8 mouse cellular contexts compared by ENCODE assay signal in genomic region chr11:103773387-103774227, GRCm38 (mm10). TPM values are rescaled to one million over a fixed set of nuclear protein-coding genes. Genes with fewer than 3 reads are reported as not detected.
A peak's percentile ranks its signal among the peaks of the same experiment; 100 is the strongest.
DNase-seq lines count a peak whose midpoint lies in the region.

TSS of gene Wnt3 (plus strand) at chr11:103774150.

- peak; percentile 21 for DNase-seq in right cerebral cortex, adult 18-20 months
- DNase-seq in right cerebral cortex, postnatal 10 days (ENCODE audit: low spot score in 2 of 2), result no peak
- peak; percentile 72 for DNase-seq in embryo, embryonic 10 days (ENCODE audit: low spot score)
- DNase-seq in induced T-regulatory cell, adult 2 months (ENCODE audit: low read depth), result peak; percentile 66
- DNase-seq in neural tube, embryonic 10.5 days (ENCODE audit: extremely low spot score, low spot score), result peak; percentile 76
- DNase-seq in urinary bladder, postnatal 36 days (ENCODE audit: low spot score in 2 of 2), result no peak
- no peak for DNase-seq in left cerebral cortex, postnatal 36 days (ENCODE audit: low spot score in 2 of 2)
- DNase-seq in kidney, adult 9 months, result no peak

- intact Hi-C loops in left cerebral cortex, postnatal 36 days (cut with DNase I), result no loop called here

RNA-seq across cellular contexts. Expression of gene Wnt3, which starts in this region (rescaled TPM):
- total RNA-seq in left cerebral cortex, postnatal 36 days (2021), result 1 to 10 TPM; 1.2 to 1.8 TPM

Comparison
In these comparisons a context has a peak if more than half of its experiments do, and no peak if none do; other contexts are left out.
1. DNase-seq: peak in right cerebral cortex, adult 18-20 months (single experiment), embryo, embryonic 10 days (single experiment), induced T-regulatory cell, adult 2 months (single experiment) and neural tube, embryonic 10.5 days (single experiment); none in right cerebral cortex, postnatal 10 days (0 of 2), urinary bladder, postnatal 36 days (0 of 2), left cerebral cortex, postnatal 36 days (0 of 2) and kidney, adult 9 months (single experiment).